Mouse (Mus musculus) spleen, postnatal 4 days (tissue): ENCODE measurements around the gene Nedd9.
"Not testable (repeated sequence)": the region's sequence is repeated elsewhere in the genome, so short reads cannot be mapped to it uniquely, and the experiment has no call there.

Experiments used
- DNase-seq, 2 experiments: peaks; one replicate each; pipeline ENCODE4 v3.0.0; 2022; ENCODE audit warnings: low spot score in 2 of 2

Nedd9 gene

DNA sequence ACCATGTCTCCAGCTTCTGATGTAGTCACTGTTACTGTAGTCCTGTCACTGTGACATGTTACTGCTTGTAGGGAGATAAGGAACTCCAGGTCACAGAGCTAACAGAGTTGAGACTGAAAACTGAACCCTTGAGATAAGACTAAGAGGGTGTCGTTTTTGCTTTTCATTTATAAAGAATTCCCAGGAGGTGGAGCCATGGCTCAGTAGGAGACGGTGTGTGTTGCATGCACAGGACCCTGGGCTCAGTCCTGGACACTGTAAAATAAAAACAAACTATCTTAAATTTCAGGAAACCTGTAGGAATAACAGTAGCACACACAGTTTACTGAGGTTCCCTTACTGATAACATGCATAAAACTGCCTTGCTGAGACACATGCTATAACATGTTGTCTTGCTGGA is 188.6 kb downstream of the Nedd9 start:
- DNase-seq: no peak

DNA sequence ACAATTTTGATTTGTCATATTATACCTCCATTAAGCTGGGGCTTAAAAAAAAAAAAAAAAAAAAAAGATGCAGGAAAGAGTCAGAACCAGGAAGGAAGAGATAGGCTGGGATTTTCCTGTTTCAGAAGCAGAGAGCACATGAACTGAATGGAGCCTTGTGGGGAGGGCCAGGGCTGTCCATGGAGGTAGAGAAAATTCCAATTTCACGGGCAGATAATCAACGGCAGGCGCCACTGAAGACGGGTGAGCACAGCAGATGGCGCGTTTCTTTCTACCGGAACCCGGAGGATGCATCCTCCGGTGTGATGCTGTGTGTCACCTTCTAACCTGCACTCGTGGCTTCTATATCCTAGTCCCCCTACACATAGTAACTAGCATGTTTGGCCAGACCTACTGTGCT is 190.8 kb downstream of the Nedd9 start:
- no peak for DNase-seq

DNA sequence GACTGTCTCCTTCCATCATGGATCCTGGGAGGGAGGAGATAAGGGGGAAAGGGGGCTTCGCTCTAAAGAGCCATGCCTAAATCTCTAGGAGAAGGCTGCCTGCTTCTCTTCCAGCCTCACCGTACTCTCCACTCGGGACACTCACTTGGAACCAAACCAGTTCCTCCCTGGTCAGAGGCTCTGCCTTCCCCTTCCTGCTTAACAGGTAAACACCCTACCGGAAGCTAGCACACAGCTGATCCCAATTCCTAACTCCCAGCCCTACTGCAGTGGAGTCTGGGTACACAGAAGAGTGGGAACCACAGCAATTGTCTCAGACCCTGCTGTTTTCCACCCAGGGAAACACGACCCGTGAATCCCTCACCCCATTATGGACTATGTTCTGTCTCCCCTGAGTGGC is 191.3 kb downstream of the Nedd9 start:
- no peak for DNase-seq

DNA sequence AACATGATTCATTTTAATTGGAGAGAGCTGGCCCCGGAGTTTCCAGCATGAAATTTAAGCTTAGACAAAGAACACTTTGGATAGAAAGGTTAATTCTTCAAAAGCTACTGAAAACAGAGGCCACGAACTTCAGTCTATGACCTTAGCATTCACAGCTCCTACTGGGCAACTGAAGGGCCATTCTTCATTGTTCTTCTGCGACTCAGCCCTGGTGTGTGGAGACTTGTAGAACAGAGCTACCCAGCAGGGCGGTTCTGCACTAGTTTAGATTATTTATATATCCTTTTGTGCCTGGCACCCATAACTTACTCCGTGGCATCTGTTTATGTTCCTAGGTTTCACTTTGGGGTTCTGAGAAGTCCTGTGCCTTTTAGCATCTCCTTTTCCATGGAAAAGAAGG is 193.6 kb downstream of the Nedd9 start:
- no peak for DNase-seq

DNA sequence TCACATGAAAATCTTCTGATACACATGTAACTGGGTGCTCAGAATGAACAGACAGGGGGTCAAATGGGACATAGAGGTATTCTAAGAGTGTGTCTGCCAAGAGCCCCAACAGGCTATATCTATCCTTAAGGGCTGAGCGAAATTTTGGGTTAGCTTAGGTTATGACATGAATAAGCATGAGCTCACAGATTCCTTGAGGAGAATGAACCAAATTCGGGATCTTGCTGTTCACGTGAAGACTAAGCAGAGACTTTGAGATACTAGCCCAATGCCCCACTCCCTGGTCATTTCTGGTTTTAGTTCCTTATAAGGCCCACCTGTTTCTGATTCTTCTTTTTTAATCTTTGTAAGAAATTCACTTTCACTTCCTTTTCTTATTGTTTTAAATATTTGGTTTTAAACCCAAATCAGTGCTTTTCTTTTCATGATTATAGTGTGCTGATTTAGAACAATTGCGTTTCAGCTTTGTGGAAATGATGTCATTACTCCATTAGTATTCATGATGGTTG is 195.6 kb downstream of the Nedd9 start:
- DNase-seq: no peak

DNA sequence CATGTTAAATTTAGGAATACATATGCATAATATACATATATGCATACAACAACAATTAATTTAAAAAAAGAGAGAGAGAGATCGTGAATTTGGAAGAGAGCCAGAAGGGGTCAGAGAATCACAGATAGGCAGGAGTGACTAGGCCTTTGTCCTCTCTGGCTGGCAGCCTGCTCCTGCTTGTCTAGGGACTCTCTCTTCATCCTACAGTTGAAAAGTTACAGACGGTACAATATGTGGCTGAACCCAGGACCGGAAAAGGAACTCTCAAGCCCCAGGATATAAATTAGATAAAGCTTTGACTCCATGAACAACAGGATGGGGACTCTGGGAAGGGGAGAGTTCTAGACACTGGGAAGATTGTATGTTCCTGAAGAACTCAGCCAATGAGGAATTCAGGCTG is 200.9 kb downstream of the Nedd9 start:
- DNase-seq: no peak

DNA sequence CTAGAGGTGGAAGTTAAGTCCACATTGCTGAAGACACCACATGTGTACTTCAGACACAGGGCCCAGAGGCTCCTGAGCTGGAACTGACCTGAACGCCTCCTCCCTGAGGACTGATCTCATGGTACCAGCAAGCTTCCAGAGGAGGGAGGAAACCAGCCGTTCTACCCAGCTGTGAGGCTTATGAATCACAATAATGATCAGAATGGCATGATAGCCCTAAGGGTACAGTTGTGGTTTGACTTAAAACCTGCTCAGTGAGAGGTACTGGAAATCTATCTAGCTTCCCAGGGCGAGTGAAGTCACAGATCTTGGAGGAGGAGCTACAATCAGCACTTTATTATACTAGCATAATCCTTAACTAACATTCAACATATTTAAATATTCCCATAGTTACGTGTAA is 201.7 kb downstream of the Nedd9 start:
- DNase-seq: no peak

DNA sequence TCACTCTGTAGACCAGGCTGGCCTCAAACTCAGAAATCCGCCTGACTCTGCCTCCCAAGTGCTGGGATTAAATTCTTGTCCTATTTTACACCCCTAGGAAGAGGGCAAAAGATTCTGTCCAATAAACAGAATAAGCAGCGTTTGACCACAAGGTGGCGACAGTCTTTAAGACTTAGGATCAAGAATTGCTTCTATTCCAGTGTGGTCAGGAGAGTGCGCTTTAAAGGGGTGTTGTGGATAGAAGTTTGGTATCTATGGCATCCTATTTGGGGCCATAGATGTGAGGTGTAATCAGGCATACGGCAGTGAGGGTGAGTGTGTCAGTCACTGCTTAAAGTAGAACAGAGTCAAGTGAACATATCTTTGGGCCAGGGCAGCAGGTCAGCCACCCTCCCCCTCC is 203.9 kb downstream of the Nedd9 start:
- peak; percentile 57 to 79 for DNase-seq

DNA sequence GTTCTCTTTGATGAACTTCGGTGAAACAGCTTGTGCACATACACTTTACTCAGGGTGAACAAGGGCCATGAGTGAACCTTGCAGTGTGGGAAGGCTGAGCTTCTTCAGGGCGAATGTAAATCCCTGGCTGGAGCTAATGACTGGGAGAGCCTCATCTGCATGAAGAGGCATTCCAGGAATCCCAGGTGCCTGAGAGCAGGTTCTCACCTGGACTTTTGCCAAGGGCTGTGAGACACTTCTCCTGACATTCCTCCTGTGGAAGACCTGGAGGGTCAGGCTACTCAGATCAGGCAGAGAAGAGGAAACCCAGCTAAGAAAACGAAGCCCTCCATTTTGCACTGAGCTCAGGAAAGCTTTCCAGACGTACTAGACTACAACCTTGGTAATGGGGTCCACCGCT is 206.5 kb downstream of the Nedd9 start:
- no peak for DNase-seq

DNA sequence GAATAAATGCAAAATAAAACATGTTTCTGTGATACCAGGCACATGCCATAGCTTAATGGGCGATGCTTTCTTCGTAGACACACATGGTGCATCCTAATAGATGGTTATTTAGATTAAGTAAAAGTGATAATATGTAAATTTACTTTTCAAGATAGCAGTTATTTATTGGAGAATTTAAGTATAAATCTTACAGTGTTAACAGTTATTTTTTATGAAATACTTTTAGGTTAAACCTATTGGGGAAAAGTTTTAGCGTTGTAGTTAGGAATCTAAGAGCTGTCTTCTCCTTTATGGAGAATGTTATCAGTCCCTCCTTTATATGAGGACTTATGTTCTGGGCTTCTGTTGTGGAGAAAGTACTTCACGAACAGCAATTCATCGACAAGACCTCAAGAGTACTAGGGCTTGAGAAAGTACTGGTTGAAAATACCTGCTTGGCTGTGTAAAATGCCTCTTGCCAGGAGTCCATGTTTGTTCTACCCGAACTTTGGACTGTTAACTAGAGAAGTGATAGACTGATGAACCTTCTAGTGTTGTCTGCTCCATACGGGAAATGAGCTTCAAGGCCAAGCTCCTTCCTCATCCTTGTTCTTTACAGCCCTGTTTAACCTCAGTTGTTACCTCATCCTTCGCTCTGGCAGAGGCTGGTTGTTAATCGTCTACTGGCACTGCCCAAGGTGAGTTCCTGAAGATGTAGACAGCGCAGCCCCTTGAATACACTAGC is 213.1 kb downstream of the Nedd9 start, which contains the start of gene Gm17364:
Gm17364 (minus strand) TSS at position 51 of the 724 bp plus-strand sequence.
- DNase-seq: no peak

DNA sequence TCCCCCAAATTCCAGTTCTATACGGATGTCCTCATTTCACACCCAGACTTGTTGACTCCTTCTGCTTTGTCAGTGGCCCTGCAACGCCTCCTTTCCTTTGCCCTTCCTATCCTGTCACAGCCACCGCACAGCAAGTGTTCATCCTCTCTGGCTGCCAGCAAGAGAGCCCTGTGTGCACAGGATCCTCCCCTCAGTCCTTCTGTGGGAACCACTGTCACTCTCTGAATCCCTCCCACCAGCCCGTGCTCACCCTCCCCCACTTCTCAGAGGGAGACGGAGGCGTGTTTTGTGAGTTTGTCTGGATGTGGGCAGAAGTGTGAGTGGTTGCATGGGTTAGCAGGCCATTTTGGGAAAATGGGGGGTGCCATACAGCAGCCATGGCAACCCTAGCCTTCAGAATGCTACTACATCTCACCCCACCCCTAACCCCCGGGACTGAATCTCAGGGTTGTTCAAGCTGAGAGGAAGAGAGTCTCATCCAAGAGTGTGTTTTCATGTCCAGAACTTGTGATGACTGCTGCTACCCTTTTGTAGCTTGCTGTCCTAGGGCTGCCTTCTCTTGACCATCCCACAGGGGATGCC is 219.2 kb downstream of the Nedd9 start:
- DNase-seq: no peak

DNA sequence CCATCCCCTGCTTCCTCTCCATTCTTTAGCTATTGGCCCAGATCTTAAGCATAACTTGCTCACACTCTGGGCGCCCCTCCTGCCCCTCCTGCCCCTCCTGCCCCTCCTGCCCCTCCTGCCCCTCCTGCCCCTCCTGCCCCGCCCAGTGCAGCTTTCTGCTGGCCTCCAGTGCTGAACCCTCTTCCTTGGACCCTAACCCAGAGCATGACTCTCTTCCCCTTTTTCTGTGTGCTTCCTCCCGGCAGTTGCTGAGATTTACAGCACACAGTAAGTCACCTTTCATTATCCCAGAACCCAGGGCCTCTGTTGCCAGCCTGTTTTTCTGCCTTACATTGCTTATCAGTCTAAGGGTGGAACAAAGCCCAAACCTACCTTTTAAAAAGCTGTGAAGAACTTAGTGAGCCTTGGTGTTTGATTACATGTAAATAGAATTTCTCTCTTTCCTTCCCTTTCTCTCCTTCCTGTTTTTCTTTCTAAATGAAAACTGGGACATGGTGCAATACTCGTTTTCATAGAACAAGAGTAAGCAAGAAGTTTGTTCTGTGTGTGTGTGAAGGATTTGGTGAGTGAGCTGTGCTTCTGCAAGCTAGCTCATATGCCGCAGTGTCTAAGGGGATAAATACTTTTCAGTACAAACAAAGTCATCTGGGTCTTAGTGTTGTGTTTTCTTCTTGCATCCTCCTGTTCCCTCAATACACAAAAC is 223.7 kb downstream of the Nedd9 start:
- no peak for DNase-seq

DNA sequence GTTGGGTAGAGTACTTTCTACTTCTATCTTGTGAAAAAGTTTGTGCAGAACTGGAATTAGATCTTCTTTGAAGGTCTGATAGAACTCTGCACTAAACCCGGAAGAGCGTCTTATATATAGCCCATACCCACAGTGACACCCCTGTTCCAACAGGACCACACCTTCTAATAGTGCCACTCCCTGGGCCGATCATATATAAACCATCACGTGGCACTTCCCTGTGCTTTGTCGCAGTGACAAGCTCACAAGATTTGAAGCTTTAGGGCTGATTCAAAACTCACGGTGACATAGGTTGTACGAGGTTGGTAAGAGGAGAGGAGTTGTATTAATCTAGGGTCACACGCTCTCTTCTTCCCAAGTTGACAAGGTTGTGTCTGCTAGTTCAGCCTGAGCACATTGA is 225.5 kb downstream of the Nedd9 start:
- DNase-seq: not testable (repeated sequence)
